Comparison of ENCODE assay signal across 8 mouse cellular contexts in the genomic region with DNA sequence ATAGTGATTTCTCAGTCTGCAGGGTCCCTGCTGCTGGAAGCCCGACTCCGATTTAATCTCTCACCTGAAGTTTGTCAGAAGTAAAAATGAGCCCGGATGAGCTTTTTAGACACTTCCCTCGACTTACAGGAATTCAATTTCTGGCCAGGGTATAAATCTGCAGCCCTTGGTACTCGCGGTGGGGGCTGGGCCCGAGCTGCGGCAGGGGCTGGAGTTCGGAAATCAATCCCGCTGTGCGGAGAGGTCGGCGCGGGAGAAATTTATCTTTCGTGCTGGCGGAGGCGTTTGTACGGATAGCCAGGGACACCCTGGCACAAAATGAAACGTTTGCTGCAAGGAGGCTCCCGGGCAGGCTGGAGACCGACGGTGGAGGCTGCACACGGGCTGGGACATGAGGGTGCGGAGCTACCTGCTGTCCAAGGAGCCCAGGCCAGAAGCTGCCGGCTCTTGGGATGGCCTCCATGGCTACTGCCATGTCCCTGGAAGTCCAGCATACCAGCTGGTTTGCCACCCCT. TPM values are rescaled to one million over a fixed set of nuclear protein-coding genes. Genes with fewer than 3 reads are reported as not detected.
A peak's percentile ranks its signal among the peaks of the same experiment; 100 is the strongest.
DNase-seq lines count a peak whose midpoint lies in the region; ATAC-seq lines count a peak whose summit lies in the region.

No protein-coding gene starts in this region.

- DNase-seq in adrenal gland, adult 18-20 months (ENCODE audit: low spot score in 2 of 2) = peak; percentile 27 to 28
- no peak for DNase-seq in adrenal gland, postnatal 4 days (ENCODE audit: low spot score in 2 of 2)
- no peak for DNase-seq in lung, postnatal 4 days
- DNase-seq in retina, postnatal 1 day = peak; percentile 39
- no peak for DNase-seq in frontal cortex, adult 2 months (ENCODE audit: extremely low spot score in 1 of 2, low spot score in 1 of 2)
- DNase-seq in left cerebral cortex, postnatal 25 days (ENCODE audit: low spot score in 2 of 2) = no peak

- intact Hi-C loops in left cerebral cortex, postnatal 25 days (cut with DNase I) = no loop called here

- H3K9ac ChIP-seq in lung, embryonic 16.5 days (ENCODE audit: low read length) = peak overlapping the region; percentile 44
- H3K9ac ChIP-seq in limb, embryonic 12.5 days (replicated peaks) = peak overlapping the region; percentile 13; the same call in 1 of the 2 replicates

- H3K4me3 ChIP-seq in lung, embryonic 16.5 days (ENCODE audit: low read length) = peak overlapping the region; percentile 36
- H3K4me3 ChIP-seq in limb, embryonic 12.5 days (replicated peaks) = peak overlapping the region; percentile 27

- no peaks in the 10 kb centered on the region; the same call in 1 of the 2 replicates for H3K9me3 ChIP-seq in lung, embryonic 16.5 days (ENCODE audit: control insufficient read depth, low read length)
- 0 out of 2 replicates have a peak, but pooled peaks cover 2% of the 10 kb centered on the region for H3K9me3 ChIP-seq in limb, embryonic 12.5 days

- no peak overlapping the region for H3K27ac ChIP-seq in lung, embryonic 16.5 days (ENCODE audit: low read length)
- no peak overlapping the region for H3K27ac ChIP-seq in limb, embryonic 12.5 days

- H3K36me3 ChIP-seq in lung, embryonic 16.5 days (ENCODE audit: control insufficient read depth, insufficient read depth, low read length) = no peaks in the 10 kb centered on the region
- no peaks in the 10 kb centered on the region for H3K36me3 ChIP-seq in limb, embryonic 12.5 days

- ATAC-seq in lung, embryonic 16.5 days (ENCODE audit: low read depth) = no peak
- no peak for ATAC-seq in limb, embryonic 12.5 days (ENCODE audit: insufficient number of reproducible peaks, insufficient read depth, low FRiP score, low TSS enrichment, low read depth)

- H3K4me2 ChIP-seq in lung, embryonic 16.5 days (ENCODE audit: low read depth, low read length) = peak overlapping the region; percentile 54
- peak overlapping the region; percentile 53 for H3K4me2 ChIP-seq in limb, embryonic 12.5 days

- no peaks in the 10 kb centered on the region for H3K4me1 ChIP-seq in lung, embryonic 16.5 days (replicated peaks; ENCODE audit: control insufficient read depth, insufficient read depth, low read length)
- peaks cover 8% of the 10 kb centered on the region; the same call in 1 of the 2 replicates for H3K4me1 ChIP-seq in limb, embryonic 12.5 days (replicated peaks)

- WGBS in lung, embryonic 16.5 days = 1% methylated on average over 25 of the region's 25 CpGs
- 2% methylated on average over 25 of the region's 25 CpGs for WGBS in limb, embryonic 12.5 days

- H3K27me3 ChIP-seq in lung, embryonic 16.5 days (ENCODE audit: control insufficient read depth, insufficient read depth, low read depth, low read length) = peaks cover 14% of the 10 kb centered on the region
- H3K27me3 ChIP-seq in limb, embryonic 12.5 days = peaks cover 54% of the 10 kb centered on the region

RNA-seq across cellular contexts. Expression of a gene that starts 42.9 kb away (rescaled TPM):
- total RNA-seq in adrenal gland, adult 18-20 months (2021) = 10 to 100 TPM; 24.9 to 27.7 TPM
- total RNA-seq in adrenal gland, postnatal 4 days (2021) = 10 to 100 TPM; 23.4 to 23.6 TPM
- 47.4 and 50.3 TPM in 2 replicates for polyA plus RNA-seq in lung, embryonic 16.5 days (2015; fragmentation: Nextera tagmentation; extraction: Ambion mirVana)
- 52.2 and 52.7 TPM in 2 replicates for polyA plus RNA-seq in limb, embryonic 12.5 days (2016; fragmentation: Nextera tagmentation; extraction: Ambion mirVana)
- polyA plus RNA-seq in frontal cortex, adult 2 months (2012; rRNA removed) = 38.9 and 42.4 TPM in 2 replicates
- total RNA-seq in left cerebral cortex, postnatal 25 days (2021) = 10 to 100 TPM; 42.8 to 47.4 TPM

RNA-seq across cellular contexts. Expression of a gene that starts 50.2 kb away (rescaled TPM):
- total RNA-seq in adrenal gland, adult 18-20 months (2021) = 10 to 100 TPM; 18.3 to 19.4 TPM
- 10 to 100 TPM; 31.6 to 32.7 TPM for total RNA-seq in adrenal gland, postnatal 4 days (2021)
- polyA plus RNA-seq in lung, embryonic 16.5 days (2015; fragmentation: Nextera tagmentation; extraction: Ambion mirVana) = 20.9 and 24.5 TPM in 2 replicates
- polyA plus RNA-seq in limb, embryonic 12.5 days (2016; fragmentation: Nextera tagmentation; extraction: Ambion mirVana) = 20.9 and 21.0 TPM in 2 replicates
- 29.3 and 29.9 TPM in 2 replicates for polyA plus RNA-seq in frontal cortex, adult 2 months (2012; rRNA removed)
- total RNA-seq in left cerebral cortex, postnatal 25 days (2021) = 10 to 100 TPM; 18.4 to 19.0 TPM

RNA-seq across cellular contexts. Expression of a gene that starts 51.4 kb away (rescaled TPM):
- under 1 TPM; 0.53 to 0.58 TPM for total RNA-seq in adrenal gland, adult 18-20 months (2021)
- 1 to 10 TPM; 6.5 to 8.5 TPM for total RNA-seq in adrenal gland, postnatal 4 days (2021)
- polyA plus RNA-seq in lung, embryonic 16.5 days (2015; fragmentation: Nextera tagmentation; extraction: Ambion mirVana) = 2.9 and 3.7 TPM in 2 replicates
- polyA plus RNA-seq in limb, embryonic 12.5 days (2016; fragmentation: Nextera tagmentation; extraction: Ambion mirVana) = 2.9 and 3.3 TPM in 2 replicates
- polyA plus RNA-seq in frontal cortex, adult 2 months (2012; rRNA removed) = 126 and 152 TPM in 2 replicates
- total RNA-seq in left cerebral cortex, postnatal 25 days (2021) = 100 to 1,000 TPM; 171 to 195 TPM

RNA-seq across cellular contexts. Expression of a gene that starts 52.1 kb away (rescaled TPM):
- total RNA-seq in adrenal gland, adult 18-20 months (2021) = 100 to 1,000 TPM; 352 to 436 TPM
- total RNA-seq in adrenal gland, postnatal 4 days (2021) = 100 to 1,000 TPM; 271 to 275 TPM
- 422 and 439 TPM in 2 replicates for polyA plus RNA-seq in lung, embryonic 16.5 days (2015; fragmentation: Nextera tagmentation; extraction: Ambion mirVana)
- polyA plus RNA-seq in limb, embryonic 12.5 days (2016; fragmentation: Nextera tagmentation; extraction: Ambion mirVana) = 395 and 428 TPM in 2 replicates
- 497 and 499 TPM in 2 replicates for polyA plus RNA-seq in frontal cortex, adult 2 months (2012; rRNA removed)
- 100 to 1,000 TPM; 320 to 340 TPM for total RNA-seq in left cerebral cortex, postnatal 25 days (2021)

Comparison
In these comparisons a context has a peak if more than half of its experiments do, and no peak if none do; other contexts are left out.
1. DNase-seq: peak in adrenal gland, adult 18-20 months (2 of 2) and retina, postnatal 1 day (single experiment); none in adrenal gland, postnatal 4 days (0 of 2), lung, postnatal 4 days (0 of 2), frontal cortex, adult 2 months (0 of 2) and left cerebral cortex, postnatal 25 days (0 of 2).
2. RNA of a gene that starts 51.4 kb away (total RNA-seq): 171 to 195 TPM in left cerebral cortex, postnatal 25 days; 6.5 to 8.5 TPM in adrenal gland, postnatal 4 days and 0.53 to 0.58 TPM in adrenal gland, adult 18-20 months; every median in the first group is over 10 times any median in the second.